Mouse (Mus musculus): ENCODE results near the gene Snrpf. TPM values are rescaled to one million over a fixed set of nuclear protein-coding genes. Genes with fewer than 3 reads are reported as not detected.

The Snrpf gene
- 10 to 100 TPM; 47.9 to 68.8 TPM for polyA plus RNA-seq (2017; shearing (Covaris generic))

DNA sequence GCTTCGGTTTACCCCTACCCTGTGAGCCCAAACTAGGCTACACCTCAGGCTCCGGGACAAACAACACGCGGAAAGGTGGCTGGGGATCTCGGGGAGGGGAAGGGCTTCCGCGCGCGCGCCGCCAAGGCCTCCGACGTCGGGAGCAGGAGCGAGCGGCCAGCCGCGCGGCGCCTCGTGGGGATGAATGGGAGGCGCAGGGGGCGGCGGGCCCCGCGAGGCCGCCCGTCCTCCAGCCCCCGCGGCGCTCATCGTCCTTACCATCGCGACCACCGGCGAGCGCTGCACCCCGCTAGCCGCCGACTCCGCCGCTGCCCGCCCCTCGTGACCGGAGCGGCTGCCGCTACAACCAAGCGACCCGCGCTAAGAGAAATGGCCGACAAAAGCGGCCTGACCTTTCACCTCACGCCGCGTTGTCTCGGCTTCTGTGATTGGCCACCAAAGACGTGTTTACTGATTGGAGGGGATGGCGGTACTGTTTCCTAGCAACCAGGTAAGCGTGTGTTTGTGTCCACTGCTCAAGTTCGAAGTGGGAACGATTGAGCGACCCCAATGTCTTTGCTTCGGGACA is at the start of gene Snrpf:
TSS of gene Snrpf (minus strand) at position 426 of the 568 bp plus-strand sequence.

DNA sequence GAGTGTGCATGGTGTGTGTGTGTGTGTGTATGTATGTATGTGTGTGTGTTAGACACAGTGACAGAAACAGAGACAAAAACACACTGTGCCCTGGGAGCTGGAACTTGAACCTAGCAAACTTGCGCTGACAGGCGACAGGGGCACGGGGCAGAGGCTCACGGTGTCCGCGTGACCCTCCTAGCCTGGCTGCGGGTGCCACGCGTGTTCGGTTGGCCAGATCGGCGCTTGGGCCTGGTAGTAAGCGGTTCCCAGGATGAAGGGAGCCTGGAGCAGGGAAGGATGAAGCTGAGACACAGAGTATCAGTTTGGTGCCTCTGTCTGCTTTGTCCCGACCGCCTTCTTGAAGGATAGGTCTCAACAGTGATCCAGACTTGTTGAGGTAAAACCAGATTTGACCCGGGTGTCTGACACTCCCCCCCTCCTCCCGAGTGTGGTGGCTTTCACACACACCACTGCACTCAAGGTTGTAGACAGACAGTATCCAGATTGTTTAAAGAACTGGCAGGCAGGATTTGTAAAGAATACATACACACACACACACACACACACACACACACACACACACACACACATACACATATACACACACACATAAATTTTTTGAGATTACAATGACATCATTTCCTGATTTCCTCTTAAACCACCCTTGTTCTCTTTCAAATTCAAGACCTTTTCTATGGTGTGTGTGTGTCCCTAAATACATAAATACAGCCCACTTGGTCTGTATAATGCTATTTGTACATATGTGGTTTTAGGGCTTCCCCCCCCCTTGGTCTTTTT is 48.9 kb downstream of the Snrpf start, which contains the start of gene Ccdc38:
TSS of gene Ccdc38 (plus strand) at position 202 of the 780 bp plus-strand sequence.

DNA sequence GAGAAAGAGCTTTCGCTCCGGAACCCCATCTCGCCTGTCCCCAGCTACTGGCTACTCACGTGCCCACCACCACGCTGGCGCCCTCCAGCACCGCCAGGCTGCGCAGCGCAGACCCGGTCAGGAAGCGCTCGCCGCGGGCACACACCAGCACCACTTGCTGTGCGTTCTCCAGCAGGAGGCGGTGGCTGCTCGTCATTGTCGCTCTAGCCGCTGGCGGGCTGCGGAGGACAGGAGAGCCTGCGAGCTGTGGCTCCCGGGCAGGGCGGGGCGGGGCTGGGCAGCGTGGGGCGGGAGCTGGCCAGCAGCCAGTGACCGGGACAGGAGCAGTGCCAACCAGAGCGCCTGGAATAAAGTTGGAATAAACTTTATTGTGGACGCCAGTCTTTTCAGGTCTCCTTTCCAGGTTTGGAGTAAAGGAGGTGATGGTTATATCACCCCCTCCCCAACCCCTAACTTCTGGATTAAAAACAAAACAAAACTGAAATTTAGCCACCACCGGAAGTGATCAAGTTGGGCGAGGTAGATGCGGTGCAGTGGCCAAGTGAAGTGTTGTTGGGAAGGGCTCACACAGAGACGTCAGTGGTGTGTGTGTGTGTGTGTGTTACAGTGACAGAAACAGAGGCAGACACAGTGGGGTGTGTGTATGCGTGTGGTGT is 49.6 kb downstream of the Snrpf start, which contains the start of gene Amdhd1:
TSS of gene Amdhd1 (minus strand) at position 259 of the 656 bp plus-strand sequence.

Other genes starting within 250 kb of the Snrpf start
- gene Lta4h, start 136.3 kb downstream of the Snrpf start, polyA plus RNA-seq (2017; shearing (Covaris generic)): 100 to 1,000 TPM; 242 to 244 TPM
- gene Hal, start 100.9 kb downstream of the Snrpf start, polyA plus RNA-seq (2017; shearing (Covaris generic)): not detected
- under 1 TPM in 1 of 2 experiments, not detected in 1; 0.83 TPM for gene Amdhd1, start 49.7 kb downstream of the Snrpf start, polyA plus RNA-seq (2017; shearing (Covaris generic))
- 1 to 10 TPM in 1 of 2 experiments, under 1 TPM in 1; 0.48 to 1.4 TPM for gene Ccdc38, start 49.1 kb downstream of the Snrpf start, polyA plus RNA-seq (2017; shearing (Covaris generic))
- gene Ntn4, start 51.0 kb upstream of the Snrpf start, polyA plus RNA-seq (2017; shearing (Covaris generic)): 1 to 10 TPM in 1 of 2 experiments, not detected in 1; 3.8 TPM
- under 1 TPM in 1 of 2 experiments, not detected in 1; 0.09 TPM for gene Usp44, start 241.8 kb upstream of the Snrpf start, polyA plus RNA-seq (2017; shearing (Covaris generic))

Data from activated CD4-positive, CD25-positive, alpha-beta regulatory T cell (primary cell).